Mouse (Mus musculus): ENCODE data around the gene Eci3. TPM values are rescaled to one million over a fixed set of nuclear protein-coding genes. Genes with fewer than 3 reads are reported as not detected.
A peak's percentile ranks its signal among the peaks of the same experiment; 100 is the strongest.
"Not testable (repeated sequence)": the region's sequence is repeated elsewhere in the genome, so short reads cannot be mapped to it uniquely, and the experiment has no call there.

Gene Eci3
- polyA plus RNA-seq, 1 experiment from 2014 or later: 0.42 TPM

GRCm38 (mm10) chr13:34958158-34958557 is 5.5 kb downstream of the Eci3 start:
- not testable (repeated sequence) for H3K27me3 ChIP-seq (ENCODE audit: control insufficient read depth, insufficient read depth, low read length); H3K4me3 ChIP-seq (replicated peaks; ENCODE audit: low read depth, low read length); H3K4me2 ChIP-seq (ENCODE audit: low read length); H3K36me3 ChIP-seq (ENCODE audit: control insufficient read depth, insufficient read depth, low read length); H3K27ac ChIP-seq (replicated peaks; ENCODE audit: low read depth, low read length); ATAC-seq (ENCODE audit: low FRiP score, low TSS enrichment); H3K4me1 ChIP-seq (ENCODE audit: control insufficient read depth, insufficient read depth, low read length); H3K9ac ChIP-seq (replicated peaks; ENCODE audit: low read length); H3K9me3 ChIP-seq (ENCODE audit: control insufficient read depth, low read length)
- peak; percentile 4 for DNase-seq
- WGBS: 76% methylated on average over 3 of the region's 3 CpGs

- WGBS: 88% methylated on average over 4 of the region's 4 CpGs
- H3K4me1 ChIP-seq (ENCODE audit: control insufficient read depth, insufficient read depth, low read length): no peaks in the 10 kb centered on the region
Observed at GRCm38 (mm10) chr13:34956901-34957300, 6.7 kb downstream of the Eci3 start.

GRCm38 (mm10) chr13:34951437-34951836 is 12.2 kb downstream of the Eci3 start:
- not testable (repeated sequence) for H3K4me3 ChIP-seq (replicated peaks; ENCODE audit: low read depth, low read length); H3K36me3 ChIP-seq (ENCODE audit: control insufficient read depth, insufficient read depth, low read length); H3K9me3 ChIP-seq (ENCODE audit: control insufficient read depth, low read length); H3K27me3 ChIP-seq (ENCODE audit: control insufficient read depth, insufficient read depth, low read length); ATAC-seq (ENCODE audit: low FRiP score, low TSS enrichment); H3K27ac ChIP-seq (replicated peaks; ENCODE audit: low read depth, low read length); H3K4me2 ChIP-seq (ENCODE audit: low read length); DNase-seq; H3K4me1 ChIP-seq (ENCODE audit: control insufficient read depth, insufficient read depth, low read length); H3K9ac ChIP-seq (replicated peaks; ENCODE audit: low read length)
- 97% methylated on average over 2 of the region's 2 CpGs for WGBS

More at GRCm38 (mm10) chr13:34956901-34957300, 6.7 kb downstream of the Eci3 start:
- Histone ChIP-seq H3K4me3 (replicated peaks; ENCODE audit: low read depth, low read length) (no peak overlapping the region), H3K9ac (replicated peaks; ENCODE audit: low read length) (no peak overlapping the region), H3K27me3 (ENCODE audit: control insufficient read depth, insufficient read depth, low read length) (no peaks in the 10 kb centered on the region), H3K4me2 (ENCODE audit: low read length) (no peak overlapping the region), H3K27ac (replicated peaks; ENCODE audit: low read depth, low read length) (no peak overlapping the region), H3K9me3 (ENCODE audit: control insufficient read depth, low read length) (no peaks in the 10 kb centered on the region), H3K36me3 (ENCODE audit: control insufficient read depth, insufficient read depth, low read length) (no peaks in the 10 kb centered on the region)
- DNase-seq (no peak), ATAC-seq (ENCODE audit: low FRiP score, low TSS enrichment) (no peak)

GRCm38 (mm10) chr13:34942370-34942769 is 21.2 kb downstream of the Eci3 start:
- Histone ChIP-seq H3K27ac (replicated peaks; ENCODE audit: low read depth, low read length) (no peak overlapping the region), H3K9me3 (ENCODE audit: control insufficient read depth, low read length) (no peaks in the 10 kb centered on the region), H3K4me3 (replicated peaks; ENCODE audit: low read depth, low read length) (no peak overlapping the region), H3K4me2 (ENCODE audit: low read length) (no peak overlapping the region), H3K27me3 (ENCODE audit: control insufficient read depth, insufficient read depth, low read length) (no peaks in the 10 kb centered on the region), H3K4me1 (ENCODE audit: control insufficient read depth, insufficient read depth, low read length) (no peaks in the 10 kb centered on the region), H3K9ac (replicated peaks; ENCODE audit: low read length) (no peak overlapping the region), H3K36me3 (ENCODE audit: control insufficient read depth, insufficient read depth, low read length) (no peaks in the 10 kb centered on the region)
- DNase-seq (no peak), ATAC-seq (ENCODE audit: low FRiP score, low TSS enrichment) (no peak)

GRCm38 (mm10) chr13:34934931-34935644 is 28.5 kb downstream of the Eci3 start:
- Histone ChIP-seq H3K9ac (replicated peaks; ENCODE audit: low read length) (no peak overlapping the region), H3K4me2 (ENCODE audit: low read length) (no peak overlapping the region), H3K27me3 (ENCODE audit: control insufficient read depth, insufficient read depth, low read length) (no peaks in the 10 kb centered on the region), H3K4me3 (replicated peaks; ENCODE audit: low read depth, low read length) (no peak overlapping the region), H3K36me3 (ENCODE audit: control insufficient read depth, insufficient read depth, low read length) (no peaks in the 10 kb centered on the region), H3K27ac (replicated peaks; ENCODE audit: low read depth, low read length) (no peak overlapping the region), H3K4me1 (ENCODE audit: control insufficient read depth, insufficient read depth, low read length) (no peaks in the 10 kb centered on the region), H3K9me3 (ENCODE audit: control insufficient read depth, low read length) (no peaks in the 10 kb centered on the region)
- DNase-seq (peak; percentile 28), ATAC-seq (ENCODE audit: low FRiP score, low TSS enrichment) (no peak)
- 80% methylated on average over 10 of the region's 10 CpGs for WGBS

- no peak within 1 kb of the TSS for H3K4me3 ChIP-seq (replicated peaks; ENCODE audit: low read depth, low read length)
- no peak for ATAC-seq (ENCODE audit: low FRiP score, low TSS enrichment)
- 87% methylated on average over 4 of the region's 4 CpGs for WGBS
Observed at GRCm38 (mm10) chr13:34924210-34924609, 39.4 kb downstream of the Eci3 start, which contains the start of the genes Fam217a and 4933417A18Rik. TSS of gene Fam217a (minus strand) at chr13:34924310. TSS of gene 4933417A18Rik (plus strand) at chr13:34924409.

GRCm38 (mm10) chr13:34916520-34917167 is 47.0 kb downstream of the Eci3 start:
- Histone ChIP-seq H3K9ac (replicated peaks; ENCODE audit: low read length) (no peak overlapping the region; the same call in 1 of the 2 replicates), H3K9me3 (ENCODE audit: control insufficient read depth, low read length) (no peaks in the 10 kb centered on the region), H3K27ac (replicated peaks; ENCODE audit: low read depth, low read length) (no peak overlapping the region), H3K4me2 (ENCODE audit: low read length) (peak overlapping the region; percentile 50), H3K4me1 (ENCODE audit: control insufficient read depth, insufficient read depth, low read length) (peaks cover 5% of the 10 kb centered on the region; the same call in 1 of the 2 replicates), H3K4me3 (replicated peaks; ENCODE audit: low read depth, low read length) (peak overlapping the region; percentile 22), H3K27me3 (ENCODE audit: control insufficient read depth, insufficient read depth, low read length) (no peaks in the 10 kb centered on the region), H3K36me3 (ENCODE audit: control insufficient read depth, insufficient read depth, low read length) (no peaks in the 10 kb centered on the region)
- no peak for ATAC-seq (ENCODE audit: low FRiP score, low TSS enrichment)
- peak; percentile 15 for DNase-seq
- WGBS: 27% methylated on average over 37 of the region's 37 CpGs

More at GRCm38 (mm10) chr13:34924210-34924609, 39.4 kb downstream of the Eci3 start, which contains the start of the genes Fam217a and 4933417A18Rik:
- Histone ChIP-seq H3K36me3 (ENCODE audit: control insufficient read depth, insufficient read depth, low read length) (no peaks in the 10 kb centered on the region), H3K27me3 (ENCODE audit: control insufficient read depth, insufficient read depth, low read length) (no peaks in the 10 kb centered on the region), H3K4me1 (ENCODE audit: control insufficient read depth, insufficient read depth, low read length) (no peaks in the 10 kb centered on the region), H3K4me2 (ENCODE audit: low read length) (no peak within 1 kb of the TSS), H3K9ac (replicated peaks; ENCODE audit: low read length) (no peak within 1 kb of the TSS), H3K27ac (replicated peaks; ENCODE audit: low read depth, low read length) (no peak within 1 kb of the TSS), H3K9me3 (ENCODE audit: control insufficient read depth, low read length) (no peaks in the 10 kb centered on the region)
- no peak for DNase-seq

GRCm38 (mm10) chr13:34914614-34915013 is 49.0 kb downstream of the Eci3 start:
- WGBS: 89% methylated on average over 9 of the region's 9 CpGs
- no peak overlapping the region for H3K27ac ChIP-seq (replicated peaks; ENCODE audit: low read depth, low read length)
- H3K4me2 ChIP-seq (ENCODE audit: low read length): no peak overlapping the region
- H3K9me3 ChIP-seq (ENCODE audit: control insufficient read depth, low read length): no peaks in the 10 kb centered on the region
- no peak overlapping the region for H3K4me3 ChIP-seq (replicated peaks; ENCODE audit: low read depth, low read length)
- ATAC-seq (ENCODE audit: low FRiP score, low TSS enrichment): no peak
- H3K36me3 ChIP-seq (ENCODE audit: control insufficient read depth, insufficient read depth, low read length): no peaks in the 10 kb centered on the region
- H3K27me3 ChIP-seq (ENCODE audit: control insufficient read depth, insufficient read depth, low read length): no peaks in the 10 kb centered on the region
- DNase-seq: no peak
- no peak overlapping the region for H3K9ac ChIP-seq (replicated peaks; ENCODE audit: low read length)
- H3K4me1 ChIP-seq (ENCODE audit: control insufficient read depth, insufficient read depth, low read length): peaks cover 5% of the 10 kb centered on the region; the same call in 1 of the 2 replicates

Measured in midbrain, embryonic 14.5 days (tissue).